ENCODE assay signal across 24 mouse cellular contexts in the genomic region with DNA sequence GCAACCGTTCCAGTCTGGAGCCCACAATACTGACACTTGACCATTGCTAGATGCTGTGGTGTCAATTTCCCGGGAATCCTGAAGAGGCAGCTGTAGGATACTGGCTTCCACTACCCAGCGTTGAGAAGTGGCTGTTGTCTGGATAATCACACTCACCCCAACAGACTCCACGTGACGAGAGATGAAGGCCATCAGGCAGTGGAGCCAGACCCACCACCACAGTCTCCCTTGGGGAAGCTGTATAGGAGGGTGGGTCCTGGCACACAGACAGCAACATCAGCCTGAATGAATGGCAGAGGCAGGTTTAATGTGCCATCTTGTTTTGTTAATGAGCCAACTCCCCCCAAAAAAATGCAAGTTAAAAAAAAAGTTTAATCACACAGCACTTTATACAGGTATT. TPM values are rescaled to one million over a fixed set of nuclear protein-coding genes. Genes with fewer than 3 reads are reported as not detected.
A peak's percentile ranks its signal among the peaks of the same experiment; 100 is the strongest.
DNase-seq lines count a peak whose midpoint lies in the region; ATAC-seq and TF ChIP-seq lines count a peak whose summit lies in the region.
"Had no signal": no experiment of that assay in that cellular context is flagged by ENCODE, and none has a peak within 500 bp of the region (broad histone marks: within the 10 kb centered on the region; RNA-seq: fewer than 3 reads in every experiment).

No protein-coding gene starts in this region.

- TF ChIP-seq EP300 in liver, embryonic 14.5 days (IDR thresholded peaks at IDR 0.05; ENCODE audit: low read depth), result no peak

- peaks cover 30% of the 10 kb centered on the region for H3K4me1 ChIP-seq in heart, embryonic 13.5 days
- H3K4me1 ChIP-seq in heart, embryonic 11.5 days (ENCODE audit: control insufficient read depth, insufficient read depth, low read length), result peaks cover 26% of the 10 kb centered on the region
- peaks cover 43 to 48% of the 10 kb centered on the region in 2 experiments for H3K4me1 ChIP-seq in liver, embryonic 14.5 days (replicated peaks; ENCODE audit: control insufficient read depth in 2 of 2, insufficient read depth in 2 of 2, low read length in 1 of 2)
- peaks cover 18% of the 10 kb centered on the region for H3K4me1 ChIP-seq in forebrain, embryonic 13.5 days

- 42% methylated on average over 5 of the region's 5 CpGs for WGBS in heart, embryonic 13.5 days
- WGBS in heart, embryonic 11.5 days (ENCODE audit: insufficient replicate concordance), result 41% methylated on average over 5 of the region's 5 CpGs
- WGBS in liver, embryonic 14.5 days (ENCODE audit: insufficient replicate concordance), result 37% methylated on average over 5 of the region's 5 CpGs
- 76% methylated on average over 5 of the region's 5 CpGs for WGBS in forebrain, embryonic 13.5 days

- DNase-seq in liver, result peak; percentile 30
- DNase-seq in liver, embryonic 14.5 days (ENCODE audit: low read depth in 3 of 3, low spot score in 3 of 3), result no peak
- no peak for DNase-seq in gastrocnemius, adult 2 months
- DNase-seq in spleen, adult 12 weeks (ENCODE audit: low spot score), result no peak
- DNase-seq: adrenal gland, adult 2 months; adrenal gland, postnatal 25 days; cerebellum, adult 2 months; cerebellum, postnatal 10 days; forebrain, postnatal 0 days; gastrocnemius, postnatal 36 days; heart, adult 11 months; heart, postnatal 36 days had no signal

- H3K4me2 ChIP-seq in heart, embryonic 13.5 days, result no peak overlapping the region
- no peak overlapping the region for H3K4me2 ChIP-seq in heart, embryonic 11.5 days
- H3K4me2 ChIP-seq in liver, embryonic 14.5 days (ENCODE audit: low read depth), result peak overlapping the region; percentile 99
- no peak overlapping the region for H3K4me2 ChIP-seq in forebrain, embryonic 13.5 days
- H3K4me2 ChIP-seq: embryonic facial prominence, embryonic 15.5 days; forebrain, embryonic 12.5 days; heart, embryonic 12.5 days; hindbrain, embryonic 15.5 days had no signal

- no peak for TF ChIP-seq CTCF in liver, embryonic 14.5 days (IDR thresholded peaks at IDR 0.05; ENCODE audit: low read depth)
- no peak for TF ChIP-seq CTCF in gastrocnemius, adult 2 months (IDR thresholded peaks at IDR 0.05)

- no peaks in the 10 kb centered on the region for H3K9me3 ChIP-seq in heart, embryonic 13.5 days
- H3K9me3 ChIP-seq in heart, embryonic 11.5 days (replicated peaks; ENCODE audit: control insufficient read depth, low read length), result no peaks in the 10 kb centered on the region
- no peaks in the 10 kb centered on the region for H3K9me3 ChIP-seq in liver, embryonic 14.5 days (ENCODE audit: control insufficient read depth, low read length)
- no peaks in the 10 kb centered on the region for H3K9me3 ChIP-seq in forebrain, embryonic 13.5 days (replicated peaks)
- H3K9me3 ChIP-seq: embryonic facial prominence, embryonic 15.5 days; forebrain, embryonic 12.5 days; heart, embryonic 12.5 days; hindbrain, embryonic 15.5 days had no signal

- H3K36me3 ChIP-seq in heart, embryonic 13.5 days, result peaks cover 53% of the 10 kb centered on the region
- H3K36me3 ChIP-seq in heart, embryonic 11.5 days (ENCODE audit: control insufficient read depth, insufficient read depth, low read length), result peaks cover 23% of the 10 kb centered on the region
- H3K36me3 ChIP-seq in liver, embryonic 14.5 days (replicated peaks; ENCODE audit: control insufficient read depth, insufficient read depth, low read depth), result peaks cover 73% of the 10 kb centered on the region
- H3K36me3 ChIP-seq in forebrain, embryonic 13.5 days (ENCODE audit: poor library complexity, severe bottlenecking), result peaks cover 54% of the 10 kb centered on the region

- intact Hi-C loops in gastrocnemius, adult 2 months (cut with DNase I), result no loop called here

- no peak overlapping the region for H3K4me3 ChIP-seq in heart, embryonic 13.5 days
- H3K4me3 ChIP-seq in heart, embryonic 11.5 days (ENCODE audit: low read depth, low read length), result no peak overlapping the region
- peak overlapping the region in 1 of 2 experiments; percentile 30; a peak in 1 of 4 replicates for H3K4me3 ChIP-seq in liver, embryonic 14.5 days (ENCODE audit: insufficient read depth in 1 of 2, low read depth in 2 of 2, low read length in 2 of 2)
- H3K4me3 ChIP-seq in gastrocnemius, adult 2 months, result no peak overlapping the region
- H3K4me3 ChIP-seq in forebrain, embryonic 13.5 days, result no peak overlapping the region
- H3K4me3 ChIP-seq: embryonic facial prominence, embryonic 15.5 days; forebrain, embryonic 12.5 days; heart, embryonic 12.5 days; hindbrain, embryonic 15.5 days had no signal

- peak overlapping the region; percentile 8; the same call in 1 of the 2 replicates for H3K9ac ChIP-seq in heart, embryonic 13.5 days
- H3K9ac ChIP-seq in heart, embryonic 11.5 days (ENCODE audit: low read depth, low read length), result no peak overlapping the region
- peak overlapping the region; percentile 55 for H3K9ac ChIP-seq in liver, embryonic 14.5 days (replicated peaks)
- no peak overlapping the region for H3K9ac ChIP-seq in forebrain, embryonic 13.5 days
- H3K9ac ChIP-seq: embryonic facial prominence, embryonic 15.5 days; forebrain, embryonic 12.5 days; forebrain, postnatal 0 days; heart, embryonic 12.5 days; hindbrain, embryonic 15.5 days had no signal

- H3K27me3 ChIP-seq in heart, embryonic 13.5 days (replicated peaks), result peaks cover 34% of the 10 kb centered on the region
- H3K27me3 ChIP-seq in heart, embryonic 11.5 days (ENCODE audit: control insufficient read depth, insufficient read depth, low read length), result peaks cover 19% of the 10 kb centered on the region
- H3K27me3 ChIP-seq in liver, embryonic 14.5 days (ENCODE audit: control insufficient read depth, insufficient read depth, low read length), result peaks cover 8% of the 10 kb centered on the region
- H3K27me3 ChIP-seq in forebrain, embryonic 13.5 days, result peaks cover 35% of the 10 kb centered on the region

- no peak for ATAC-seq in heart, embryonic 13.5 days (ENCODE audit: extremely low read depth, insufficient number of reproducible peaks, low FRiP score, low TSS enrichment)
- no peak for ATAC-seq in heart, embryonic 11.5 days (replicated peaks; ENCODE audit: insufficient number of reproducible peaks, low FRiP score, low TSS enrichment)
- ATAC-seq in liver, embryonic 14.5 days (ENCODE audit: insufficient read depth), result no peak
- no peak for ATAC-seq in forebrain, embryonic 13.5 days
- ATAC-seq: forebrain, postnatal 0 days had no signal

- H3K27ac ChIP-seq in heart, embryonic 13.5 days (replicated peaks), result no peak overlapping the region
- no peak overlapping the region for H3K27ac ChIP-seq in heart, embryonic 11.5 days (ENCODE audit: low read depth, low read length)
- H3K27ac ChIP-seq in liver, embryonic 14.5 days, result peak overlapping the region; percentile 98
- H3K27ac ChIP-seq in gastrocnemius, adult 2 months, result no peak overlapping the region
- no peak overlapping the region for H3K27ac ChIP-seq in forebrain, embryonic 13.5 days
- H3K27ac ChIP-seq: embryonic facial prominence, embryonic 15.5 days; forebrain, embryonic 12.5 days; hindbrain, embryonic 15.5 days had no signal

RNA-seq across cellular contexts. Expression of gene Sphk1, which starts 6.7 kb away (rescaled TPM):
- 2.0 and 2.6 TPM in 2 replicates for polyA plus RNA-seq in heart, embryonic 13.5 days (2015; fragmentation: Nextera tagmentation; extraction: Ambion mirVana)
- 2.1 and 3.0 TPM in 2 replicates for polyA plus RNA-seq in heart, embryonic 11.5 days (2014; fragmentation: Nextera tagmentation; extraction: Ambion mirVana)
- polyA plus RNA-seq in liver, embryonic 14.5 days (2012; rRNA removed), result 23.0 and 24.1 TPM in 2 replicates
- 26.8 and 32.2 TPM in 2 replicates for polyA plus RNA-seq in liver, embryonic 14.5 days (2014; fragmentation: Nextera tagmentation; extraction: Ambion mirVana)
- total RNA-seq in gastrocnemius, adult 2 months (2021), result 1 to 10 TPM in 1 of 2 experiments, under 1 TPM in 1; 0.36 to 1.7 TPM
- 0.98 and 2.2 TPM in 2 replicates for polyA plus RNA-seq in forebrain, embryonic 13.5 days (2015; fragmentation: Nextera tagmentation; extraction: Ambion mirVana)

RNA-seq across cellular contexts. Expression of gene Prpsap1, which starts 43.4 kb away (rescaled TPM):
- 90.2 and 102 TPM in 2 replicates for polyA plus RNA-seq in heart, embryonic 13.5 days (2015; fragmentation: Nextera tagmentation; extraction: Ambion mirVana)
- polyA plus RNA-seq in heart, embryonic 11.5 days (2014; fragmentation: Nextera tagmentation; extraction: Ambion mirVana), result 96.5 and 101 TPM in 2 replicates
- 19.2 and 22.2 TPM in 2 replicates for polyA plus RNA-seq in liver, embryonic 14.5 days (2012; rRNA removed)
- 38.4 and 40.4 TPM in 2 replicates for polyA plus RNA-seq in liver, embryonic 14.5 days (2014; fragmentation: Nextera tagmentation; extraction: Ambion mirVana)
- total RNA-seq in gastrocnemius, adult 2 months (2021), result 10 to 100 TPM; 14.2 to 15.1 TPM
- polyA plus RNA-seq in forebrain, embryonic 13.5 days (2015; fragmentation: Nextera tagmentation; extraction: Ambion mirVana), result 178 and 184 TPM in 2 replicates

RNA-seq across cellular contexts. Expression of gene Ube2o, which starts 43.9 kb away (rescaled TPM):
- 7.9 and 8.3 TPM in 2 replicates for polyA plus RNA-seq in heart, embryonic 13.5 days (2015; fragmentation: Nextera tagmentation; extraction: Ambion mirVana)
- polyA plus RNA-seq in heart, embryonic 11.5 days (2014; fragmentation: Nextera tagmentation; extraction: Ambion mirVana), result 14.7 and 17.1 TPM in 2 replicates
- polyA plus RNA-seq in liver, embryonic 14.5 days (2012; rRNA removed), result 33.8 and 34.0 TPM in 2 replicates
- polyA plus RNA-seq in liver, embryonic 14.5 days (2014; fragmentation: Nextera tagmentation; extraction: Ambion mirVana), result 25.9 and 32.3 TPM in 2 replicates
- total RNA-seq in gastrocnemius, adult 2 months (2021), result 10 to 100 TPM; 19.4 to 22.9 TPM
- polyA plus RNA-seq in forebrain, embryonic 13.5 days (2015; fragmentation: Nextera tagmentation; extraction: Ambion mirVana), result 11.9 and 12.1 TPM in 2 replicates

RNA-seq across cellular contexts. Expression of gene Aanat, which starts 48.8 kb away (rescaled TPM):
- not detected in 2 replicates for polyA plus RNA-seq in heart, embryonic 13.5 days (2015; fragmentation: Nextera tagmentation; extraction: Ambion mirVana)
- not detected in 2 replicates for polyA plus RNA-seq in heart, embryonic 11.5 days (2014; fragmentation: Nextera tagmentation; extraction: Ambion mirVana)
- polyA plus RNA-seq in liver, embryonic 14.5 days (2012; rRNA removed), result not detected in 2 replicates
- polyA plus RNA-seq in liver, embryonic 14.5 days (2014; fragmentation: Nextera tagmentation; extraction: Ambion mirVana), result not detected in 2 replicates
- total RNA-seq in gastrocnemius, adult 2 months (2021), result not detected
- 0.25 and 0.39 TPM in 2 replicates for polyA plus RNA-seq in forebrain, embryonic 13.5 days (2015; fragmentation: Nextera tagmentation; extraction: Ambion mirVana)
- total RNA-seq: adrenal gland, adult 2 months; adrenal gland, postnatal 25 days; CH12.LX; gastrocnemius, adult 18-20 months; gastrocnemius, postnatal 36 days; heart, postnatal 36 days had no signal
- polyA plus RNA-seq: adrenal gland, adult 2 months; embryonic facial prominence, embryonic 11.5 days; embryonic facial prominence, embryonic 15.5 days; heart, embryonic 12.5 days; heart, postnatal 0 days; hindbrain, embryonic 11.5 days; hindbrain, embryonic 15.5 days had no signal

Comparison
In these comparisons a context has a peak if more than half of its experiments do, and no peak if none do; other contexts are left out.
1. H3K9ac ChIP-seq: peak in heart, embryonic 13.5 days (single experiment) and liver, embryonic 14.5 days (single experiment); none in heart, embryonic 11.5 days (single experiment) and forebrain, embryonic 13.5 days (single experiment).